Mouse (Mus musculus) liver, postnatal 0 days (tissue): Measurements from ENCODE around the gene Tmprss4.

Experiments used
- CTCF ChIP-seq: sonication (generic); IDR thresholded peaks from 2 replicates; pipeline ENCODE4 v1.5.1; 2016; ENCODE audit warnings: antibody characterized with exemption, low read depth
- EP300 ChIP-seq: IDR thresholded peaks from 2 replicates; pipeline ENCODE4 v1.6.1; 2016; ENCODE audit warnings: antibody characterized with exemption, low read depth, mild to moderate bottlenecking

- TF ChIP-seq CTCF (no peak), EP300 (no peak)
Observed at GRCm38 (mm10) chr9:45181770-45182169, 22.1 kb downstream of the Tmprss4 start, which contains the start of gene BC049352.
